Mouse (Mus musculus): ENCODE results near the gene Atf6.

DNA sequence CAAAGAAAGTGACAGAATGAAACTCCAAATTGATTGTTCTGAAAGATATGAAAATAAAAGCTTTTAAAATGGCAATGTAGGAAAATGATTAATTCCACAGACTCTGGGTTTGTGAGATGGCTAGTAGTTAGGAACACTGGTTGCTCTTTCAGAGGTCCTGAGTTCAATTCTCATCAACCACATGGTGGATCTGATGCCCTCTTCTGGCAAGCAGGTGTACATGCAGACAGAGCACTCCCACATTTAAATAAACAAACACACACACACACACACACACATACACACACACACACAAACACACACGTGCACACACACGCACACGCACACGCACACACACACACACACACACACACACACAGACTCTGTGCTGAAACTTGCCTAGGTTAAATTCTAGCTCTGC is 89.9 kb downstream of the Atf6 start:
- TF ChIP-seq ETS1 (IDR thresholded peaks at IDR 0.05; ENCODE audit: low read depth, low read length) (no peak), POLR2AphosphoS2 (IDR thresholded peaks at IDR 0.05; ENCODE audit: low read length) (no peak), EP300 (IDR thresholded peaks at IDR 0.05; ENCODE audit: low read depth in 1 of 2, low read length in 2 of 2) (no peak), CHD2 (IDR thresholded peaks at IDR 0.05; ENCODE audit: low read length) (no peak), ZNF384 (IDR thresholded peaks at IDR 0.05; ENCODE audit: low read depth, low read length) (no peak), UBTF (IDR thresholded peaks at IDR 0.05; ENCODE audit: borderline replicate concordance, insufficient read depth, low read depth, low read length) (no peak)

Data from MEL (cell line).